Mouse (Mus musculus) neural tube, embryonic 14.5 days (tissue): ENCODE data around the gene Gm6169. TPM values are rescaled to one million over a fixed set of nuclear protein-coding genes. Genes with fewer than 3 reads are reported as not detected.
"Not testable (repeated sequence)": the region's sequence is repeated elsewhere in the genome, so short reads cannot be mapped to it uniquely, and the experiment has no call there.

Experiments
- ATAC-seq: fragments of 200-750 bp; cut with Nextera tagmentation; 2 replicates; pipeline ENCODE4 v1.8.0; 2017; ENCODE audit warnings: low read depth, mild to moderate bottlenecking, moderate TSS enrichment, moderate library complexity
- H3K27ac ChIP-seq: fragments of 300-500 bp; sonication (generic); 2 replicates; pipeline ENCODE4 v1.5.1; 2014; ENCODE audit warnings: low read depth, mild to moderate bottlenecking, control low read depth, low read length, moderate library complexity, mixed read lengths
- H3K27me3 ChIP-seq: fragments of 300-500 bp; sonication (generic); 2 replicates; pipeline ENCODE4 v1.6.1; 2014; ENCODE audit warnings: low read length; ENCODE audit not compliant: control insufficient read depth, insufficient read depth
- H3K36me3 ChIP-seq: fragments of 300-500 bp; sonication (generic); 2 replicates; pipeline ENCODE4 v1.6.1; 2014; ENCODE audit warnings: low read length, mixed read lengths; ENCODE audit not compliant: control insufficient read depth, insufficient read depth
- H3K4me1 ChIP-seq: fragments of 300-500 bp; sonication (generic); 2 replicates; pipeline ENCODE4 v1.6.1; 2014; ENCODE audit warnings: low read length; ENCODE audit not compliant: control insufficient read depth, insufficient read depth
- H3K4me2 ChIP-seq: fragments of 300-500 bp; sonication (generic); 2 replicates; pipeline ENCODE4 v1.6.1; 2014; ENCODE audit warnings: mild to moderate bottlenecking, low read depth, low read length, control low read depth
- H3K4me3 ChIP-seq: fragments of 300-500 bp; sonication (generic); 2 replicates; pipeline ENCODE4 v1.5.1; 2014; ENCODE audit warnings: low read depth, low read length, control low read depth, mixed read lengths
- H3K9ac ChIP-seq: fragments of 300-500 bp; sonication (generic); replicated peaks from 2 replicates; pipeline ENCODE4 v1.6.1; 2014; ENCODE audit warnings: low read depth, mild to moderate bottlenecking, control low read depth, low read length, mixed read lengths
- H3K9me3 ChIP-seq: fragments of 300-500 bp; sonication (generic); 2 replicates; pipeline ENCODE4 v1.6.1; 2016; ENCODE audit warnings: low read length; ENCODE audit not compliant: control insufficient read depth
- WGBS: fragments of 180-500 bp; shearing (Covaris S2); extraction: QIAGEN DNeasy Blood & Tissue Kit; methylation state at CpG from one replicate; pipeline ENCODE4 v1.1.7; 2014; 5-methylcytosine and 5-hydroxymethylcytosine counted together
- polyA plus RNA-seq: library from polyadenylated mRNA; unstranded; fragments of >200 nt; fragmentation: Nextera tagmentation; extraction: Ambion mirVana; gene quantifications from 2 replicates; pipeline ENCODE4 v1.2.1, GENCODE M21; 2014

The Gm6169 gene
- polyA plus RNA-seq, 1 experiment from 2014 or later: 0.67 TPM

GRCm38 (mm10) chr13:97109046-97109445, 10.0 kb upstream of the Gm6169 start:
- 85% methylated on average over 4 of the region's 4 CpGs for WGBS
- ATAC-seq: no peak

GRCm38 (mm10) chr13:97107721-97108120, 8.7 kb upstream of the Gm6169 start:
- WGBS: 95% methylated on average over 4 of the region's 4 CpGs
- not testable (repeated sequence) for H3K9ac ChIP-seq, H3K27ac ChIP-seq, H3K9me3 ChIP-seq, H3K4me1 ChIP-seq, H3K4me3 ChIP-seq, H3K36me3 ChIP-seq, ATAC-seq, H3K27me3 ChIP-seq, H3K4me2 ChIP-seq

More at GRCm38 (mm10) chr13:97109046-97109445, 10.0 kb upstream of the Gm6169 start:
- no peaks in the 10 kb centered on the region for H3K4me1 ChIP-seq
- H3K9ac ChIP-seq: no peak overlapping the region
- no peak overlapping the region for H3K27ac ChIP-seq
- H3K4me3 ChIP-seq: no peak overlapping the region
- H3K36me3 ChIP-seq: peaks cover 12% of the 10 kb centered on the region
- no peaks in the 10 kb centered on the region for H3K9me3 ChIP-seq
- H3K4me2 ChIP-seq: no peak overlapping the region
- no peaks in the 10 kb centered on the region for H3K27me3 ChIP-seq

- Histone ChIP-seq H3K4me1 (no peaks in the 10 kb centered on the region), H3K27me3 (no peaks in the 10 kb centered on the region), H3K9ac (no peak overlapping the region), H3K27ac (no peak overlapping the region), H3K9me3 (no peaks in the 10 kb centered on the region), H3K4me2 (no peak overlapping the region), H3K4me3 (no peak overlapping the region), H3K36me3 (0 out of 2 replicates have a peak, but pooled peaks cover 4% of the 10 kb centered on the region)
- 75% methylated on average over 7 of the region's 7 CpGs for WGBS
- ATAC-seq: no peak
Measured at GRCm38 (mm10) chr13:97104996-97105395, 6.0 kb upstream of the Gm6169 start.

- Histone ChIP-seq H3K9ac (no peak overlapping the region), H3K36me3 (peaks cover 14% of the 10 kb centered on the region; the same call in 1 of the 2 replicates), H3K27ac (no peak overlapping the region), H3K4me2 (no peak overlapping the region), H3K4me1 (no peaks in the 10 kb centered on the region), H3K4me3 (no peak overlapping the region), H3K27me3 (no peaks in the 10 kb centered on the region), H3K9me3 (no peaks in the 10 kb centered on the region)
- ATAC-seq: no peak
- 88% methylated on average over 4 of the region's 4 CpGs for WGBS
Measured at GRCm38 (mm10) chr13:97095726-97096125, 3.3 kb downstream of the Gm6169 start.

DNA sequence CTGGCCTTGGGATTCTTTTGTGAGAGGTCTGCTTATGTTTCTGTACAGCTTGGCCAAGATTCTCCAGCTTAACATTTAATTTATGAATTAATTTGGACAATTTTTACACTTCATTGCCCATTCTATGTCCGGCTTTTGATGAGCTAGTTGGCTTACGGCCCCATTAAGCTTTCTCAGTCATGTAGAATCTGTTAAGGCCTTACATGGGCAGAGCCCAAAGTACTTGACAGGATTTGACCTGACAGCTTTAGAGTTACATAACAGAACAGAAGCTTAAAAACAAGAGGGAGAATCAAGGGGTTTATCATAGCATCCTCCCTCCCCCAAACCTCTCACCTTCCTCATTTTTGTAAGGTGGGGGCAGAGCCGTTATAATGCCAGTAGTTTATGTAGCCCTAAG, 10.9 kb downstream of the Gm6169 start:
- no peaks in the 10 kb centered on the region for H3K36me3 ChIP-seq
- H3K9me3 ChIP-seq: no peaks in the 10 kb centered on the region
- no peak overlapping the region for H3K4me3 ChIP-seq
- no peaks in the 10 kb centered on the region for H3K27me3 ChIP-seq
- no peaks in the 10 kb centered on the region for H3K4me1 ChIP-seq
- WGBS: 76% methylated on average over 3 of the region's 3 CpGs
- H3K27ac ChIP-seq: no peak overlapping the region
- no peak overlapping the region for H3K4me2 ChIP-seq
- H3K9ac ChIP-seq: no peak overlapping the region
- no peak for ATAC-seq

- Histone ChIP-seq H3K4me3 (no peak overlapping the region), H3K4me2 (no peak overlapping the region), H3K36me3 (no peaks in the 10 kb centered on the region), H3K4me1 (no peaks in the 10 kb centered on the region), H3K27ac (no peak overlapping the region), H3K27me3 (no peaks in the 10 kb centered on the region), H3K9me3 (no peaks in the 10 kb centered on the region), H3K9ac (no peak overlapping the region)
- no peak for ATAC-seq
- 97% methylated on average over 6 of the region's 6 CpGs for WGBS
Measured at GRCm38 (mm10) chr13:97087421-97087820, 11.6 kb downstream of the Gm6169 start.

- no peak for ATAC-seq
- WGBS: 50% methylated on average over 8 of the region's 9 CpGs
- no peak overlapping the region for H3K4me2 ChIP-seq
Measured at GRCm38 (mm10) chr13:97086316-97086715, 12.7 kb downstream of the Gm6169 start.

GRCm38 (mm10) chr13:97082432-97082831, 16.6 kb downstream of the Gm6169 start:
- Histone ChIP-seq H3K4me3 (no peak overlapping the region), H3K4me2 (no peak overlapping the region), H3K27ac (no peak overlapping the region), H3K9ac (no peak overlapping the region), H3K36me3 (no peaks in the 10 kb centered on the region), H3K27me3 (no peaks in the 10 kb centered on the region), H3K9me3 (no peaks in the 10 kb centered on the region), H3K4me1 (no peaks in the 10 kb centered on the region)
- WGBS: 91% methylated on average over 7 of the region's 7 CpGs
- no peak for ATAC-seq

More at GRCm38 (mm10) chr13:97086316-97086715, 12.7 kb downstream of the Gm6169 start:
- H3K36me3 ChIP-seq: no peaks in the 10 kb centered on the region
- no peaks in the 10 kb centered on the region for H3K9me3 ChIP-seq
- H3K9ac ChIP-seq: no peak overlapping the region
- H3K4me3 ChIP-seq: no peak overlapping the region
- no peaks in the 10 kb centered on the region for H3K27me3 ChIP-seq
- H3K27ac ChIP-seq: no peak overlapping the region
- H3K4me1 ChIP-seq: no peaks in the 10 kb centered on the region

DNA sequence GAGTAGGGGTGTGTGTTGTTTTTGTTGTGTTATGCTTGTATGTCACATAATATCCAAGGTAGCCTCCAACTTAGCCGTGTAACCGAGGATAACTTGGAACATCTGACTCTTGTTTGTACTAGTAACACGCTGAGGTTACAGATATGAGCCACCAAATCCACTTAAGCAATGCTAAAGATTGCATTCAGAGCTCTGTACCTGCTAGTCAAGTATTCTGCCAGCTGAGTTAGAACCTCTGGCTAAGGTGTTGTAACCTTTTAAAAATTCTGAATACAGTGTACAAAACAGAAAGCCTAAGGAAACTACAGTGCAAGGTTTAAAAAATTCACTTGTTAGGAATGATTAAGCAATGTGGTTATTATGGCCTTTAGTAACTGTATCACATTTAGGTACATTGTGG, 18.4 kb downstream of the Gm6169 start:
- Histone ChIP-seq H3K4me2 (no peak overlapping the region), H3K36me3 (no peaks in the 10 kb centered on the region), H3K9me3 (no peaks in the 10 kb centered on the region), H3K27me3 (no peaks in the 10 kb centered on the region), H3K4me3 (no peak overlapping the region), H3K4me1 (no peaks in the 10 kb centered on the region), H3K27ac (no peak overlapping the region), H3K9ac (no peak overlapping the region)
- WGBS: 89% methylated on average over 3 of the region's 3 CpGs
- ATAC-seq: no peak
